In genomic region chr6:30535340-30535739, GRCm38 (mm10) we compare ENCODE assay signal across 9 mouse cellular contexts. TPM values are rescaled to one million over a fixed set of nuclear protein-coding genes. Genes with fewer than 3 reads are reported as not detected.
DNase-seq lines count a peak whose midpoint lies in the region; ATAC-seq and TF ChIP-seq lines count a peak whose summit lies in the region.
"Had no signal": no experiment of that assay in that cellular context is flagged by ENCODE, and none has a peak within 500 bp of the region (broad histone marks: within the 10 kb centered on the region; RNA-seq: fewer than 3 reads in every experiment).

No protein-coding gene starts in this region.

- H3K9ac ChIP-seq in lung, embryonic 14.5 days = no peak overlapping the region
- H3K9ac ChIP-seq: limb, embryonic 12.5 days had no signal

- H3K9me3 ChIP-seq in lung, embryonic 14.5 days (ENCODE audit: low read depth, low read length) = no peaks in the 10 kb centered on the region
- H3K9me3 ChIP-seq: limb, embryonic 12.5 days had no signal

- TF ChIP-seq CTCF in lung, embryonic 14.5 days (IDR thresholded peaks at IDR 0.05; ENCODE audit: low read depth) = peak; percentile 68

- peak; percentile 29 for DNase-seq in gastrocnemius, adult 18-20 months (ENCODE audit: low spot score)
- DNase-seq in gastrocnemius, postnatal 4 days (ENCODE audit: low spot score in 2 of 2) = no peak
- DNase-seq in thymus, postnatal 0 days (ENCODE audit: low spot score) = peak; percentile 15
- DNase-seq in thymus, postnatal 10 days (ENCODE audit: low spot score in 2 of 2) = no peak
- DNase-seq in cerebellum, postnatal 14 days = peak; percentile 70 to 76
- DNase-seq in lung, embryonic 14.5 days = peak; percentile 60
- no peak for DNase-seq in left cerebral cortex, postnatal 14 days (ENCODE audit: low spot score in 2 of 2)

- ATAC-seq in lung, embryonic 14.5 days (ENCODE audit: insufficient read depth) = no peak
- no peak for ATAC-seq in monocyte, adult 5-6 weeks (replicated peaks; ENCODE audit: insufficient number of reproducible peaks, low FRiP score, low TSS enrichment, poor library complexity, severe bottlenecking)

- no peak overlapping the region for H3K27ac ChIP-seq in lung, embryonic 14.5 days (ENCODE audit: low read depth)
- H3K27ac ChIP-seq: limb, embryonic 12.5 days had no signal

- no peaks in the 10 kb centered on the region for H3K36me3 ChIP-seq in lung, embryonic 14.5 days (ENCODE audit: insufficient read depth)
- H3K36me3 ChIP-seq: limb, embryonic 12.5 days had no signal

- H3K4me3 ChIP-seq in lung, embryonic 14.5 days (ENCODE audit: low read depth, low read length) = no peak overlapping the region
- H3K4me3 ChIP-seq: limb, embryonic 12.5 days had no signal

- H3K4me2 ChIP-seq in lung, embryonic 14.5 days = no peak overlapping the region
- H3K4me2 ChIP-seq: limb, embryonic 12.5 days had no signal

- peaks cover 8% of the 10 kb centered on the region for H3K4me1 ChIP-seq in lung, embryonic 14.5 days (ENCODE audit: insufficient read depth)

- 55% methylated on average over 3 of the region's 3 CpGs for WGBS in lung, embryonic 14.5 days

- H3K27me3 ChIP-seq in lung, embryonic 14.5 days (ENCODE audit: insufficient read depth, low read length) = no peaks in the 10 kb centered on the region
- H3K27me3 ChIP-seq: limb, embryonic 12.5 days had no signal

- intact Hi-C loops in left cerebral cortex, postnatal 14 days (cut with DNase I) = no loop called here

RNA-seq across cellular contexts. Expression of gene Cpa2, which starts 6.0 kb away (rescaled TPM):
- not detected for total RNA-seq in gastrocnemius, adult 18-20 months (2021)
- 1 to 10 TPM; 4.2 to 4.4 TPM for total RNA-seq in gastrocnemius, postnatal 4 days (2021)
- 2.5 and 2.6 TPM in 2 replicates for polyA plus RNA-seq in thymus, postnatal 0 days (2015; fragmentation: Nextera tagmentation; extraction: Ambion mirVana)
- 7.2 and 7.8 TPM in 2 replicates for polyA plus RNA-seq in lung, embryonic 14.5 days (2014; fragmentation: Nextera tagmentation; extraction: Ambion mirVana)
- total RNA-seq in monocyte, adult 5-6 weeks (2017) = not detected in 3 replicates
- total RNA-seq in left cerebral cortex, postnatal 14 days (2021) = 1 to 10 TPM; 2.1 to 3.3 TPM

RNA-seq across cellular contexts. Expression of gene Ssmem1, which starts 25.7 kb away (rescaled TPM):
- not detected for total RNA-seq in gastrocnemius, adult 18-20 months (2021)
- under 1 TPM; 0.49 to 0.74 TPM for total RNA-seq in gastrocnemius, postnatal 4 days (2021)
- polyA plus RNA-seq in thymus, postnatal 0 days (2015; fragmentation: Nextera tagmentation; extraction: Ambion mirVana) = 0.12 and 0.13 TPM in 2 replicates
- 0.16 and 0.49 TPM in 2 replicates for polyA plus RNA-seq in lung, embryonic 14.5 days (2014; fragmentation: Nextera tagmentation; extraction: Ambion mirVana)
- not detected in 3 replicates for total RNA-seq in monocyte, adult 5-6 weeks (2017)
- total RNA-seq in left cerebral cortex, postnatal 14 days (2021) = 1 to 10 TPM in 1 of 2 experiments, under 1 TPM in 1; 0.25 to 1.3 TPM
- polyA plus RNA-seq: limb, embryonic 12.5 days had no signal

RNA-seq across cellular contexts. Expression of gene Tmem209, which starts 25.8 kb away (rescaled TPM):
- 10 to 100 TPM in 1 of 2 experiments, 1 to 10 TPM in 1; 9.6 to 10.8 TPM for total RNA-seq in gastrocnemius, adult 18-20 months (2021)
- total RNA-seq in gastrocnemius, postnatal 4 days (2021) = 10 to 100 TPM; 15.7 to 16.4 TPM
- 34.4 and 38.4 TPM in 2 replicates for polyA plus RNA-seq in thymus, postnatal 0 days (2015; fragmentation: Nextera tagmentation; extraction: Ambion mirVana)
- polyA plus RNA-seq in lung, embryonic 14.5 days (2014; fragmentation: Nextera tagmentation; extraction: Ambion mirVana) = 43.5 and 44.7 TPM in 2 replicates
- total RNA-seq in monocyte, adult 5-6 weeks (2017) = 17.6 to 26.6 TPM (median 17.8 TPM) in 3 replicates
- total RNA-seq in left cerebral cortex, postnatal 14 days (2021) = 10 to 100 TPM; 16.1 to 16.4 TPM

RNA-seq across cellular contexts. Expression of gene Cpa4, which starts 32.8 kb away (rescaled TPM):
- not detected for total RNA-seq in gastrocnemius, adult 18-20 months (2021)
- 1 to 10 TPM; 1.7 to 2.0 TPM for total RNA-seq in gastrocnemius, postnatal 4 days (2021)
- polyA plus RNA-seq in thymus, postnatal 0 days (2015; fragmentation: Nextera tagmentation; extraction: Ambion mirVana) = 0.09 TPM in 1 of 2 replicates, not detected in the other
- 0.07 and 0.14 TPM in 2 replicates for polyA plus RNA-seq in lung, embryonic 14.5 days (2014; fragmentation: Nextera tagmentation; extraction: Ambion mirVana)
- total RNA-seq in monocyte, adult 5-6 weeks (2017) = not detected in 3 replicates
- total RNA-seq in left cerebral cortex, postnatal 14 days (2021) = under 1 TPM; 0.15 to 0.19 TPM

Comparison
In these comparisons a context has a peak if more than half of its experiments do, and no peak if none do; other contexts are left out.
1. DNase-seq: peak in gastrocnemius, adult 18-20 months (single experiment), thymus, postnatal 0 days (single experiment), cerebellum, postnatal 14 days (2 of 2) and lung, embryonic 14.5 days (single experiment); none in gastrocnemius, postnatal 4 days (0 of 2), thymus, postnatal 10 days (0 of 2) and left cerebral cortex, postnatal 14 days (0 of 2).